Mouse (Mus musculus) C2C12 (cell line): ENCODE data around the gene AC131692.1.

ENCODE experiments used
- CEBPB ChIP-seq: IDR thresholded peaks from one replicate; pipeline ENCODE4 v1.6.1; 2011; ENCODE audit warnings: low read depth, mild to moderate bottlenecking, control low read depth, moderate library complexity
- CTCF ChIP-seq: IDR thresholded peaks from one replicate; pipeline ENCODE4 v1.5.1; 2011; ENCODE audit not compliant: control insufficient read depth, insufficient read depth, insufficient read length
- MAX ChIP-seq: IDR thresholded peaks from one replicate; pipeline ENCODE4 v1.6.1; 2011; ENCODE audit warnings: mild to moderate bottlenecking, control low read depth
- MYOD1 ChIP-seq: IDR thresholded peaks from one replicate; pipeline ENCODE4 v1.6.1; 2011; ENCODE audit warnings: low read depth; ENCODE audit not compliant: control insufficient read depth, insufficient read length
- MYOG ChIP-seq: IDR thresholded peaks from one replicate; pipeline ENCODE4 v1.6.1; 2011; ENCODE audit not compliant: control insufficient read depth, insufficient read length; ENCODE audit errors: extremely low read depth
- USF1 ChIP-seq: IDR thresholded peaks from one replicate; pipeline ENCODE4 v1.6.1; 2011; ENCODE audit warnings: low read depth, mild to moderate bottlenecking, control low read depth, moderate library complexity

DNA sequence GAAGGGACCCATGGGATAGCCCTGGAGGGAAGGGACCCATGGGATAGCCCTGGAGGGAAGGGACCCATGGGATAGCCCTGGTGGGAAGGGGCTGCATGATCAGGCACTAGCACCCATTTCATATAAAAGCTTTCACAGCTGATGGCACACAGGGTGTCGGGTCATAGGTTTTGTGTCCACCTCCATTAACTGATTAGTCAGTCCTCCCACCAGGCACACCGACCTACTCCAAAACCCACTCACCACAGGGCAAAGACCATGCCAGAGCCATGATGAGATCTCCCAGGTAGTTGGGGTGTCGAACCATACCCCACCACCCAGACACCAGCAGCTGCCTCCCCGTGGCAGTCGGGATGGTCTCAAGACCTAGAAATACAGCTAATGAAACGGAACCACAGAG, 31.1 kb upstream of the AC131692.1 start:
- TF ChIP-seq CTCF (no peak), CEBPB (no peak), MYOD1 (no peak), MYOG (no peak), USF1 (no peak), MAX (no peak)
